Mouse (Mus musculus): ENCODE measurements around the gene Zfp575. TPM values are rescaled to one million over a fixed set of nuclear protein-coding genes. Genes with fewer than 3 reads are reported as not detected.

Zfp575 gene
- polyA plus RNA-seq, 1 experiment from 2014 or later: 3.6 TPM

DNA sequence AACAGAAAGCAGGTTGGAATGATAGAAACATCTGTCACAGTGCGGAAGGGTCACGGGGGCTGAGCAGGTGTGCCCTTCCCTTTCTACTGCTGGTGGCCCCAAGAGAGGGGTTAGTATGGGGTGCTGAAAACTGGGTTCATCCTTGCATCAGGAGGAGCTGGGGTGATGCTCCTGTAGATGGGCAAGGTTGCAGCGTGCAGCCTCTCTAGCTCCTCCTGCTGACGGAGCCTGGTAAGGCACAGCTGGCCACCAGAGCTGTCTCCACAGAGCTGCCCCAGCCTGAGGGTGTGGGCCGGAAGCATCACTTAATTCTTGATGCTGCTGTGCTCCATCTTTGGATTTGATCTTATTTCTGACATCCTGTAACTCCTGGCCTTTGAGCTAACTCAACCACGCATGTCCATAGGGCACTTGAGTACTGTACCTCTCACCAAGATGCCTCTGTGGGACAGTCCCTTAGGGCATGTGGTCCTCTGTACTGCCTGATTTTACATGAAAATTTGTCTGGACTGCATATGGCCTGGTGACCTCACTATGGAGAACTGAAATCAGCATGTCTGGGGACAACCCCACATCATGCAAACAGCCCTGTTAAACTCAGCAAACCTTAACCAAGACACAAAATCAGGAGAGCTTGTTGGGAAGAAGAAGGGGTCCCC lies 22.7 kb downstream of the Zfp575 start:
- Histone ChIP-seq H3K27me3 (replicated peaks; ENCODE audit: control insufficient read depth, insufficient read depth, low read length) (no peaks in the 10 kb centered on the region), H3K9me3 (ENCODE audit: control insufficient read depth, low read length) (no peaks in the 10 kb centered on the region), H3K36me3 (ENCODE audit: control insufficient read depth, insufficient read depth, low read length) (peaks cover 87% of the 10 kb centered on the region), H3K4me2 (ENCODE audit: low read length) (no peak overlapping the region), H3K9ac (ENCODE audit: low read length) (no peak overlapping the region), H3K4me1 (replicated peaks; ENCODE audit: control insufficient read depth, insufficient read depth, low read length) (no peaks in the 10 kb centered on the region), H3K27ac (ENCODE audit: low read depth) (no peak overlapping the region), H3K4me3 (ENCODE audit: low read depth, low read length) (no peak overlapping the region)
- ATAC-seq (replicated peaks; ENCODE audit: low FRiP score, low TSS enrichment, low read depth) (0 out of 2 replicates have a peak, but pooled peaks have one; percentile 54), DNase-seq (ENCODE audit: low spot score) (peak; percentile 89)
- WGBS: 64% methylated on average over 6 of the region's 6 CpGs

DNA sequence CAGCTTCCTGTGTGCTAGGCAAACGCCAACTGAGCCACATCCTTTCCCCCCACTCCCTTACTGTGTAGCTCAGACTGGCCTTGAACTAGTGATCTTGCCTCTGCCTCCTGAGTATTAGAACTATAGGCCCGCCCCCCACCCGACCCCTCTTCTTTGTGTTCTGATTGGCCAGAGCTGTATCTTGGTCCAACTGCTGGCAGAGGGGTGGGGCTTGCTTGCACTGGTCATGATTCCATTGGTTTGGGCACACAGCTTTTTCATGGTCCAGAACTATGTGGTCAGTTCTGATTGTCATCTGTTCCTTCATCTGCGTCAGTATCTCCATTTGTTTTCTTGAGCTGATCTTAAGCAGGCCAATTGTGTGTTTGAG lies 23.6 kb downstream of the Zfp575 start:
- H3K9ac ChIP-seq (ENCODE audit: low read length): no peak overlapping the region
- no peaks in the 10 kb centered on the region for H3K4me1 ChIP-seq (replicated peaks; ENCODE audit: control insufficient read depth, insufficient read depth, low read length)
- no peaks in the 10 kb centered on the region for H3K27me3 ChIP-seq (replicated peaks; ENCODE audit: control insufficient read depth, insufficient read depth, low read length)
- H3K9me3 ChIP-seq (ENCODE audit: control insufficient read depth, low read length): no peaks in the 10 kb centered on the region
- 89% methylated on average over 4 of the region's 4 CpGs for WGBS
- H3K4me2 ChIP-seq (ENCODE audit: low read length): no peak overlapping the region
- no peak for DNase-seq (ENCODE audit: low spot score)
- H3K27ac ChIP-seq (ENCODE audit: low read depth): no peak overlapping the region
- peaks cover 90% of the 10 kb centered on the region for H3K36me3 ChIP-seq (ENCODE audit: control insufficient read depth, insufficient read depth, low read length)
- H3K4me3 ChIP-seq (ENCODE audit: low read depth, low read length): no peak overlapping the region
- no peak for ATAC-seq (replicated peaks; ENCODE audit: low FRiP score, low TSS enrichment, low read depth)

DNA sequence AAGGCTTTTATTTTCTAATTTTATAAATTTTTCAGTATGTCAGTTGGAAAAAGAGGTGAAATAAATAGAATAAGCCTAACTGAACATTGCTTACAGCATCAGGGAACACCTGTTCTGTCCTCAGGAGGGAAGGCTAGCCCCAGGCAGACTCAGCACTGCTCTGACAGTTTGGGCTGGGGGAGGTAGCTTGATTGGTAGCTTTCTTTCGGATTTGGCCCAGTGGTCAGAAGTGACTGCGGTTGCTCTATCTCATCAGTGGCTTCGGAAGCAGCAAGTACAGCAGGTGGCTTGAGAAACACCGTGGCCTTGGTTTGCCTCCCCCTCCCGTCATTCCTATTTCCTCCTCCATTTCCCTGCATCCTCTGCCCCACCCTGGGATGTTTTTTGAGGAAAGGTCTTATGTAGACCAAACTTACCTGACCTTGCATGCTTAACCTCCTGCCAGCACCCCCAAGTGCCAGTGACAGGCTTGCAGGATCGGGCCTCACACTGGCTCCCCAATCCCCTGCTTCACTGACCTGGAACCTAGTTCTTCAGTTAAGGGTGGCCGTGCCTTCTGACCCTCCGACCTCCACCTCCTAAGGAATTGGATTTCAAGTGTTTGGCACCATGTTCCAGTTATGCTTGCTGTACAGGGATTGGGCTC lies 24.1 kb downstream of the Zfp575 start:
- ATAC-seq (replicated peaks; ENCODE audit: low FRiP score, low TSS enrichment, low read depth) (no peak), DNase-seq (ENCODE audit: low spot score) (no peak)
- Histone ChIP-seq H3K27me3 (replicated peaks; ENCODE audit: control insufficient read depth, insufficient read depth, low read length) (no peaks in the 10 kb centered on the region), H3K4me3 (ENCODE audit: low read depth, low read length) (no peak overlapping the region), H3K9me3 (ENCODE audit: control insufficient read depth, low read length) (no peaks in the 10 kb centered on the region), H3K36me3 (ENCODE audit: control insufficient read depth, insufficient read depth, low read length) (peaks cover 89% of the 10 kb centered on the region), H3K9ac (ENCODE audit: low read length) (no peak overlapping the region), H3K4me1 (replicated peaks; ENCODE audit: control insufficient read depth, insufficient read depth, low read length) (no peaks in the 10 kb centered on the region), H3K27ac (ENCODE audit: low read depth) (no peak overlapping the region), H3K4me2 (ENCODE audit: low read length) (no peak overlapping the region)
- WGBS: 91% methylated on average over 8 of the region's 8 CpGs

DNA sequence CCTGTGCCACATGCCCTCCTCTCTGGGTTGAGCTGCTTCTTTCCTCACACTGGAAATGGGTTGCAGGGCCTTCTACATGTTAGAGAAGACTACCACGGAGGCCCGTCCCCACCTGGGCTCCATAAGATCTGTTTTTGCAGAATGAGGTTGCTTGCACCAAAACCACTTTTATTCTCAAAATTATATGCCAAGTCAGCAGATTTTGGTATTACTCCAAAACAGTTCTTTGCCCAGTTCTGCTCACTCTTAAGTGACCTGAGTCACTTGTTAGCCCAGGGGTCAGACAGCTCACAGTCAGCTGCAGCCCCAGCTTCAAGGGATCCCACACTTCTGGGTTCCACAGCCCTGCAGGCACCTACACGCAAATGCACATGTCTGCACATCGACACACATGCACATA lies 26.0 kb downstream of the Zfp575 start:
- no peak overlapping the region for H3K4me3 ChIP-seq (ENCODE audit: low read depth, low read length)
- H3K27me3 ChIP-seq (replicated peaks; ENCODE audit: control insufficient read depth, insufficient read depth, low read length): no peaks in the 10 kb centered on the region
- no peaks in the 10 kb centered on the region for H3K4me1 ChIP-seq (replicated peaks; ENCODE audit: control insufficient read depth, insufficient read depth, low read length)
- H3K9me3 ChIP-seq (ENCODE audit: control insufficient read depth, low read length): no peaks in the 10 kb centered on the region
- DNase-seq (ENCODE audit: low spot score): no peak
- no peak for ATAC-seq (replicated peaks; ENCODE audit: low FRiP score, low TSS enrichment, low read depth)
- no peak overlapping the region for H3K27ac ChIP-seq (ENCODE audit: low read depth)
- peaks cover 74% of the 10 kb centered on the region for H3K36me3 ChIP-seq (ENCODE audit: control insufficient read depth, insufficient read depth, low read length)
- no peak overlapping the region for H3K9ac ChIP-seq (ENCODE audit: low read length)
- no peak overlapping the region for H3K4me2 ChIP-seq (ENCODE audit: low read length)
- WGBS: 86% methylated on average over 4 of the region's 4 CpGs

DNA sequence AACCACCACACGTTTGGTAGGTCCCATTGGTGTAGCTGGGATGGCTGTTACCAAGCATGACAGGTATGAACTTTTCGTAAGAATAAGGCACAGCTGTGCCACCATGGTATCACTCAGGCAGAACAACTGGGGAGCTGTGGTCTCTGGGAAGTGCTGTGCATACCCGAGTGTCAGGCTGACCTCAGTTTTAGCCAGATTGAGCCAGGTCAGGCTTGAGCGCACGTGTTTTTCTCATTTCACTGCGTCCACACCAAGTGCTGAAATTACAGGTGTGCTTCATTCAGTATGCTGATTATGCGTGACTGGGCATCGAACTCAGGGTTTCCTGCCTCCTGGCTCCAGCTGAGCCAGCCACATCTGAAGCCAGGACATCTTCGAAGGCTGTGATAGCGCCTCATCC lies 31.7 kb downstream of the Zfp575 start:
- H3K36me3 ChIP-seq (ENCODE audit: control insufficient read depth, insufficient read depth, low read length): peaks cover 53% of the 10 kb centered on the region
- DNase-seq (ENCODE audit: low spot score) (no peak), ATAC-seq (replicated peaks; ENCODE audit: low FRiP score, low TSS enrichment, low read depth) (no peak)
- no peaks in the 10 kb centered on the region for H3K4me1 ChIP-seq (replicated peaks; ENCODE audit: control insufficient read depth, insufficient read depth, low read length)
- H3K27me3 ChIP-seq (replicated peaks; ENCODE audit: control insufficient read depth, insufficient read depth, low read length): no peaks in the 10 kb centered on the region
- H3K27ac ChIP-seq (ENCODE audit: low read depth): no peak overlapping the region
- H3K9ac ChIP-seq (ENCODE audit: low read length): no peak overlapping the region
- no peak overlapping the region for H3K4me2 ChIP-seq (ENCODE audit: low read length)
- 91% methylated on average over 10 of the region's 10 CpGs for WGBS
- no peaks in the 10 kb centered on the region for H3K9me3 ChIP-seq (ENCODE audit: control insufficient read depth, low read length)
- H3K4me3 ChIP-seq (ENCODE audit: low read depth, low read length): no peak overlapping the region

DNA sequence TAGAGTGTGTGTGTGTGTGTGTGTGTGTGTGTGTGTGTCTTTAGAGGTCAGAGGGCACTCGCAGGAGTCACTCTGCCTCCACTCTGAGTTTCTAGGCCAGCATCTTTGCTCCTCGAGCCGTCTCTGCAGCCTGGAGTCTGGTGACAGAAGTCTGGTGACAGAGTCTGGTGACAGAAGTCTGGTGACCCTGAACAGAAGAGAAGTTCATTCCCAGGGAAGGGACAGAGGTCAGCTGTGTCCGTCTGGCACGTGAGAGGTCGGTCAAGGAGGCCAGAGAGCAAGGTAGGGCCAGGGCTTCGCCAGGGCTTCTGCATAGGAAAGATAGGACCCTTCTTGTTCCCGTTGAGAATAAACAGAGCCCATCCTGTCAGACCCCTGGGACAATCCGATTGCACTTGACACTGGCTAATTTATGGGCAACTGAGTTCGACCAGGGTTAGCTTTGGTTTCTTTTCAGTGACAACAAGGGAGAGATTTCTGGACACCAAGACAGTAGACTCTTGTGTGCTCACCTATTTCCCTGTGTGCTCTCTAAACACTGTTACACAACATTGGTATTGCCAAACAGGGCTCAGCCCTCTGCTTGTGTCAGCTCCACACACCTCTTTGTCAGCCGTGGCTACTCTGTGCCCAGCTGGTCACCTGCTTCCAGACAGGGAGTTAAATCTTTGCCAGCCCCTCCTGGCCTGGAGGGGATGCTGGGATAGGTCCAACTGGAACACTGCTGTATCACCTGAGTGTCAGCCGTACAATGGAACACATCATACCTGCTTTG lies 35.3 kb downstream of the Zfp575 start:
- H3K36me3 ChIP-seq (ENCODE audit: control insufficient read depth, insufficient read depth, low read length): peaks cover 56% of the 10 kb centered on the region
- no peak for DNase-seq (ENCODE audit: low spot score)
- no peak overlapping the region for H3K9ac ChIP-seq (ENCODE audit: low read length)
- ATAC-seq (replicated peaks; ENCODE audit: low FRiP score, low TSS enrichment, low read depth): no peak
- no peak overlapping the region for H3K27ac ChIP-seq (ENCODE audit: low read depth)
- H3K4me3 ChIP-seq (ENCODE audit: low read depth, low read length): no peak overlapping the region
- no peaks in the 10 kb centered on the region for H3K9me3 ChIP-seq (ENCODE audit: control insufficient read depth, low read length)
- no peak overlapping the region for H3K4me2 ChIP-seq (ENCODE audit: low read length)
- 76% methylated on average over 12 of the region's 12 CpGs for WGBS
- H3K27me3 ChIP-seq (replicated peaks; ENCODE audit: control insufficient read depth, insufficient read depth, low read length): no peaks in the 10 kb centered on the region
- H3K4me1 ChIP-seq (replicated peaks; ENCODE audit: control insufficient read depth, insufficient read depth, low read length): peaks cover 7% of the 10 kb centered on the region

DNA sequence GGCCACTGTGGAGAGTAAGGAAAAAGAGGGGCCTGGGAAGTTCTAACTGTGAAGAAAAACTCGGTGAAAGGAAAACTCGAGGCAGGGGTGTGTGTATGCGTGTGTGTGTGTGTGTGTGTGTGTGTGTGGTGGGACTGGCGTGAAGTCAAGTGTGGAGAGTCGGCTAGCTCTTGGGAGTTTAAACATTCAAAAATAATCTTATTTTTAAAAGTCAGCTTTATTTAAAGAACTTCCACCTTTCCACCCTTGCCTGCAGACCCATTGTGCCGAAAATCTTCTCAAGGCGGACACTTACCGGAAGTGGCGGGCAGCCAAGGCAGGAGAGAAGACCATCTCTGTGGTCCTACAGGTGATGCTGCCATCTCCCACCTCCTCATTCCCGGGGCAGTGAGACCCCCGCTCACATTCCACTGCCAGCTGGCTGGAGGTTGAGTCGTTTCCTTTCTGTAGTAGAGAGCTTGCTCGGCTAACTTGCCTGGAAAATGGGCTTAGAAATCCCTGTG lies 39.9 kb downstream of the Zfp575 start:
- peaks cover 35% of the 10 kb centered on the region for H3K36me3 ChIP-seq (ENCODE audit: control insufficient read depth, insufficient read depth, low read length)
- no peaks in the 10 kb centered on the region for H3K27me3 ChIP-seq (replicated peaks; ENCODE audit: control insufficient read depth, insufficient read depth, low read length)
- 26% methylated on average over 13 of the region's 13 CpGs for whole genome bisulfite sequencing
- H3K9ac ChIP-seq (ENCODE audit: low read length): peak overlapping the region; percentile 69
- no peaks in the 10 kb centered on the region for H3K9me3 ChIP-seq (ENCODE audit: control insufficient read depth, low read length)
- H3K4me2 ChIP-seq (ENCODE audit: low read length): peak overlapping the region; percentile 78
- peak overlapping the region; percentile 68 for H3K4me3 ChIP-seq (ENCODE audit: low read depth, low read length)
- 0 out of 2 replicates have a peak, but pooled peaks have one; percentile 4 for ATAC-seq (replicated peaks; ENCODE audit: low FRiP score, low TSS enrichment, low read depth)
- H3K27ac ChIP-seq (ENCODE audit: low read depth): peak overlapping the region; percentile 74
- peaks cover 11% of the 10 kb centered on the region for H3K4me1 ChIP-seq (replicated peaks; ENCODE audit: control insufficient read depth, insufficient read depth, low read length)
- DNase-seq (ENCODE audit: low spot score): no peak

DNA sequence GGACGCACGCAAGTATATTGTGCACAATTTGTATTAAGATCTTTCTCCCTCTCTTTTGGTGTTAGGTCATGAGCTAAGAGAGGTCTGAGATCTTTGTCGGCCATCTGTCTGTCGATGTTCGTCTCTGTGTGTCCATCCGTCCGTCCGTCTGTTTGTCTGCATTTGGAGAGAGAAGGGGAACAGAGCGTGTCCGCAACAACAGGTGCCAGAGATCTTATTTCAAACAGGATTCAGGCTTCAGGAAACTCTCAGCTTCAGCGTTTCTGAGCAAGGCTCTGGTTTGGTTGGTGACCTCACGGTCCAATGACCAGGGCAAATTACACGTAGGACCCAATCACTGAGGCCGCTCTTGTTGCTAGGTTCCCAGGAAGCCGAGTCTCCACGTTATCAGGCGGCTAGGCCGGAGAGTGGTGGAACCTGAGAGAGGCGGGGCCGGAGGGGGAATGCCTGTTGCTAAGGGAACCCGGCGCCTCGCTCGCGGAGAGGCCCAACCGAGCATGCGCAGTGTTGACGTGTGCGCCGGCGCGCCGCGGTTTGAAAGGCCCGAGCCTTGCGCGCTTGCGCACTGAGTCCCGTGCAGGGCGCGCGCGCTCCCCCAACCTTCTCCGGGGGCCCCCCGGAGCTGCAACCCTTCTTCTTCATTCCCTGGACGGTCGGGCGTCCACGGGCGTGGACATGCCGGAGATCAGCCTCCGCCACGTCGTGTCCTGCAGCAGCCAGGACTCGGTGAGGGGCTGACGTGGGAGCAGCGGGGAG lies 40.6 kb downstream of the Zfp575 start:
- peak overlapping the region; percentile 68 for H3K4me3 ChIP-seq (ENCODE audit: low read depth, low read length)
- DNase-seq (ENCODE audit: low spot score): peak; percentile 98
- WGBS: under 1% methylated on average over 57 of the region's 57 CpGs
- H3K4me1 ChIP-seq (replicated peaks; ENCODE audit: control insufficient read depth, insufficient read depth, low read length): peaks cover 11% of the 10 kb centered on the region
- H3K27me3 ChIP-seq (replicated peaks; ENCODE audit: control insufficient read depth, insufficient read depth, low read length): no peaks in the 10 kb centered on the region
- peak overlapping the region; percentile 69 for H3K9ac ChIP-seq (ENCODE audit: low read length)
- H3K4me2 ChIP-seq (ENCODE audit: low read length): peak overlapping the region; percentile 78
- peak overlapping the region; percentile 74 for H3K27ac ChIP-seq (ENCODE audit: low read depth)
- no peaks in the 10 kb centered on the region for H3K9me3 ChIP-seq (ENCODE audit: control insufficient read depth, low read length)
- peaks cover 28% of the 10 kb centered on the region for H3K36me3 ChIP-seq (ENCODE audit: control insufficient read depth, insufficient read depth, low read length)
- ATAC-seq (replicated peaks; ENCODE audit: low FRiP score, low TSS enrichment, low read depth): peak; percentile 99
